Mouse (Mus musculus): ENCODE data around the gene Mad1l1. TPM values are rescaled to one million over a fixed set of nuclear protein-coding genes. Genes with fewer than 3 reads are reported as not detected.

Mad1l1 gene
- polyA plus RNA-seq, 1 experiment from 2014 or later: 60.8 TPM

GRCm38 (mm10) chr5:139969151-139969948 lies 352.0 kb downstream of the Mad1l1 start:
- Histone ChIP-seq H3K36me3 (replicated peaks) (no peaks in the 10 kb centered on the region), H3K27ac (no peak overlapping the region), H3K27me3 (ENCODE audit: poor library complexity, severe bottlenecking) (peaks cover 26% of the 10 kb centered on the region), H3K4me1 (peaks cover 9% of the 10 kb centered on the region; the same call in 1 of the 2 replicates), H3K9me3 (no peaks in the 10 kb centered on the region), H3K4me3 (no peak overlapping the region)
- no peak for DNase-seq (ENCODE audit: extremely low spot score, low spot score)
- 86% methylated on average over 14 of the region's 14 CpGs for WGBS

- no peaks in the 10 kb centered on the region for H3K9me3 ChIP-seq
- no peak overlapping the region for H3K27ac ChIP-seq
- no peak for DNase-seq (ENCODE audit: extremely low spot score, low spot score)
- H3K36me3 ChIP-seq (replicated peaks): no peaks in the 10 kb centered on the region
- WGBS: 92% methylated on average over 14 of the region's 14 CpGs
- peaks cover 11% of the 10 kb centered on the region; the same call in 1 of the 2 replicates for H3K4me1 ChIP-seq
- H3K4me3 ChIP-seq: no peak overlapping the region
- H3K27me3 ChIP-seq (ENCODE audit: poor library complexity, severe bottlenecking): no peaks in the 10 kb centered on the region
These were observed 355.8 kb downstream of the Mad1l1 start for GRCm38 (mm10) chr5:139965596-139965995.

- H3K36me3 ChIP-seq (replicated peaks): no peaks in the 10 kb centered on the region
- H3K27me3 ChIP-seq (ENCODE audit: poor library complexity, severe bottlenecking): no peaks in the 10 kb centered on the region
- H3K27ac ChIP-seq: no peak overlapping the region
- H3K4me1 ChIP-seq: peaks cover 11% of the 10 kb centered on the region; the same call in 1 of the 2 replicates
- WGBS: 78% methylated on average over 5 of the region's 5 CpGs
- no peak overlapping the region for H3K4me3 ChIP-seq
- H3K9me3 ChIP-seq: no peaks in the 10 kb centered on the region
- DNase-seq (ENCODE audit: extremely low spot score, low spot score): no peak
These were observed 357.0 kb downstream of the Mad1l1 start for GRCm38 (mm10) chr5:139964391-139964790.

GRCm38 (mm10) chr5:139959741-139960140 lies 361.6 kb downstream of the Mad1l1 start:
- H3K36me3 ChIP-seq (replicated peaks): no peaks in the 10 kb centered on the region
- DNase-seq (ENCODE audit: extremely low spot score, low spot score): no peak
- H3K27ac ChIP-seq: no peak overlapping the region
- no peaks in the 10 kb centered on the region for H3K27me3 ChIP-seq (ENCODE audit: poor library complexity, severe bottlenecking)
- no peak overlapping the region for H3K4me3 ChIP-seq
- H3K4me1 ChIP-seq: peaks cover 30% of the 10 kb centered on the region
- H3K9me3 ChIP-seq: no peaks in the 10 kb centered on the region
- 92% methylated on average over 4 of the region's 4 CpGs for WGBS

Other genes starting within 250 kb of the Mad1l1 start
- gene Nudt1, start 104 bp upstream of the Mad1l1 start, polyA plus RNA-seq (2016; fragmentation: Nextera tagmentation; extraction: Ambion mirVana): 57.4 TPM in 2 replicates
- gene Mrm2, start 10.3 kb upstream of the Mad1l1 start, polyA plus RNA-seq (2016; fragmentation: Nextera tagmentation; extraction: Ambion mirVana): 22.9 TPM in 2 replicates
- gene Snx8, start 67.7 kb upstream of the Mad1l1 start, polyA plus RNA-seq (2016; fragmentation: Nextera tagmentation; extraction: Ambion mirVana): 27.3 and 28.9 TPM in 2 replicates
- gene Eif3b, start 97.8 kb upstream of the Mad1l1 start, polyA plus RNA-seq (2016; fragmentation: Nextera tagmentation; extraction: Ambion mirVana): 155 and 165 TPM in 2 replicates
- gene Gm4869, start 124.1 kb upstream of the Mad1l1 start, polyA plus RNA-seq (2016; fragmentation: Nextera tagmentation; extraction: Ambion mirVana): not detected in 2 replicates
- gene Chst12, start 184.0 kb upstream of the Mad1l1 start, polyA plus RNA-seq (2016; fragmentation: Nextera tagmentation; extraction: Ambion mirVana): 14.0 and 15.1 TPM in 2 replicates
- gene Grifin, start 243.5 kb upstream of the Mad1l1 start, polyA plus RNA-seq (2016; fragmentation: Nextera tagmentation; extraction: Ambion mirVana): not detected in 2 replicates

Measured in forebrain, embryonic 10.5 days (tissue).